Mouse (Mus musculus) liver (tissue): ENCODE results near the gene Ddn.

Experiments used
- DNase-seq: peaks from one replicate; pipeline ENCODE4 v3.0.0-alpha.2; 2020; ENCODE audit warnings: mixed read lengths

The Ddn gene

DNA sequence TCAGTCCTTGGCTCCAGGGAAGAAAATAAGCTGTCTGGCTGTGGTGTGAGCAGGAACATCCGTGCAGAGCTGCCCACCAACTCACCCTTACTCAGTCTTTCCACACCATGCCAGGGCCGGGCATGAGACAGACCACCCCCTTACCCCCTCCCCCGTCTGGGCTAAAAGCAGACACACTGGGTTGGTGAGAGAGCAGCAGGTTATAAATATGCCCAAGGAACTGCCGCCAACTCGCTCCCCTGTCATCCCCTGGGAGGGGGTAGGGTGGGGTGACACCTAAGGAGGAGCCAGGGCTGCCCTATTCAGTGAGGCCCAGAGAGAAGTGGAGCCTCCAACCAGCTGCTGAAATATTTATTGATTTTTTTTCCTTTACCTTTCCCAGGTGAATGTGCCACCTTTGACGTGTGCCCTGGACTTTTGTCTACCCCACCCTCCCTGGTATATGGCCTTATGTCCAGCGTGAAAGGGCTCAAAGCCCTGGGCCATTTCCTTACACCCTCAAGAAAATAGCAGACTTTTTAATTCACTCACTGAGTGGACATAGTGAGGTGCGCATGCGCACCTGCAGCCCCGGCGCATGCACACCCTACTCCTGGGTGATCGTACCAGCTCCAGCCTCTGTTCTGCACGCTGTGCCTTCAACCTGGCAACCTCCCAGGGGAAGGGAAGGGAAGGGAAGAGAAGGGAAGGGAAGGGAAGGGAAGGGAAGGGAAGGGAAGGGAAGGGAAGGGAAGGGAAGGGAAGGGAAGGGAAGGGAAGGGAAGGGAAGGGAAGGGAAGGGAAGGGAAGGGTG lies 12.3 kb downstream of the Ddn start:
- DNase-seq = no peak

DNA sequence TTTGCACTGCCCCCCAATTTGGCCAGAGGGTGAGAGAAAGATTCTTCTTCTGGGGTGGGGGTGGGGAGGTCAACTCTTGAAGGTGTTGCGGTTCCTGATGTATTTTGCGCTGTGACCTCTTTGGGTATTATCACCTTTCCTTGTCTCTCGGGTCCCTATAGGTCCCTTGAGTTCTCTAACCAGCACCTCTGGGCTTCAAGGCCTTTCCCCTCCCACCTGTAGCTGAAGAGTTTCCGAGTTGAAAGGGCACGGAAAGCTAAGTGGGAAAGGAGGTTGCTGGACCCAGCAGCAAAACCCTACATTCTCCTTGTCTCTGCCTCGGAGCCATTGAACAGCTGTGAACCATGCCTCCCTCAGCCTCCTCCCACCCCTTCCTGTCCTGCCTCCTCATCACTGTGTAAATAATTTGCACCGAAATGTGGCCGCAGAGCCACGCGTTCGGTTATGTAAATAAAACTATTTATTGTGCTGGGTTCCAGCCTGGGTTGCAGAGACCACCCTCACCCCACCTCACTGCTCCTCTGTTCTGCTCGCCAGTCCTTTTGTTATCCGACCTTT lies 16.1 kb downstream of the Ddn start:
- DNase-seq = no peak

DNA sequence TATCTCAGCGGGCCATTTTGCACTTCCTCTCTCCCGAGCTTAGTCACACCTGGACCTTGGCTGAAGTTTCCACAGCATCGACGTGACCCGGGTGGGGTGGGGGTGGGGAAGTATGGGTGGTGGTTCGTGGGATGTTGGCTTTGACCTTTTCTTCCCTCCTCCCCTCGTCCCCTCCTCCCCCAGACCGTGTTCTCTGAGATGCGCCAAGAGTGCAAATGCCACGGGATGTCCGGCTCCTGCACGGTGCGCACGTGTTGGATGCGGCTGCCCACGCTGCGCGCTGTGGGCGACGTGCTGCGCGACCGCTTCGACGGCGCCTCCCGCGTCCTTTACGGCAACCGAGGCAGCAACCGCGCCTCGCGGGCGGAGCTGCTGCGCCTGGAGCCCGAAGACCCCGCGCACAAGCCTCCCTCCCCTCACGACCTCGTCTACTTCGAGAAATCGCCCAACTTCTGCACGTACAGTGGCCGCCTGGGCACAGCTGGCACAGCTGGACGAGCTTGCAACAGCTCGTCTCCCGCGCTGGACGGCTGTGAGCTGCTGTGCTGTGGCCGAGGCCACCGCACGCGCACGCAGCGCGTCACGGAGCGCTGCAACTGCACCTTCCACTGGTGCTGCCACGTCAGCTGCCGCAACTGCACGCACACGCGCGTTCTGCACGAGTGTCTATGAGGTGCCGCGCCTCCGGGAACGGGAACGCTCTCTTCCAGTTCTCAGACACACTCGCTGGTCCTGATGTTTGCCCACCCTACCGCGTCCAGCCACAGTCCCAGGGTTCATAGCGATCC lies 16.9 kb downstream of the Ddn start:
- no peak for DNase-seq

- no peak for DNase-seq
Measured at GRCm38 (mm10) chr15:98791771-98792170, 17.5 kb downstream of the Ddn start.

DNA sequence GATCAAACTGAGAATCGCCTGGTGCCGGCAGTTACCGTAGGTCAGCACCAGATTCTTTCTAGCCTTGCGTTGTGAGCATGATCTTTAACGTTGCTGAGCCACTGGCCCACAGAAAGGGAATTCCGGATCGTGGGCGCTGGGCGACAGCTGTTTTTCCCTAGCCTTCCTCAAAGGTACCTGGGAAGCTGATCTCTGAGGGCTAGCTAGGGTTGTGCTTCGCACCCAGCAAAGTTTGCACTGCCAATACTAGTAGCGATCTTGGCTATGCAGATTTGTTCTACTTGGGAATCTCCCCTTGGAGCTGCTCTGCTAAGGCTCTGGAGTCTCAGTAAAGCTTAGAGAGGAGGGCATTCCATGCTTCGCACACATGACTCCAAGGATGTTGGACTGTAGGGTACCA lies 18.1 kb downstream of the Ddn start:
- DNase-seq = no peak

DNA sequence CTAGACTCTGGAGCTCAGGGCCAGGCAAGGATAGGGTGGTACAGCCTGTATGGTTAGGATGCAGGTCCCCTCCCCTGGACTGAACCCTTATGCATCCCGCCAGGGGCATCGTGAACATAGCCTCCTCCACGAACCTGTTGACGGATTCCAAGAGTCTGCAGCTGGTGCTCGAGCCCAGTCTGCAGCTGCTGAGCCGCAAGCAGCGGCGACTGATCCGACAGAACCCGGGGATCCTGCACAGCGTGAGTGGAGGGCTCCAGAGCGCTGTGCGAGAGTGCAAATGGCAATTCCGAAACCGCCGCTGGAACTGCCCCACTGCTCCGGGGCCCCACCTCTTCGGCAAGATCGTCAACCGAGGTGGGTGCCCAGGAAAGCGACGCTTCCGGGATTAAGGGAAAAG lies 18.5 kb downstream of the Ddn start:
- no peak for DNase-seq

DNA sequence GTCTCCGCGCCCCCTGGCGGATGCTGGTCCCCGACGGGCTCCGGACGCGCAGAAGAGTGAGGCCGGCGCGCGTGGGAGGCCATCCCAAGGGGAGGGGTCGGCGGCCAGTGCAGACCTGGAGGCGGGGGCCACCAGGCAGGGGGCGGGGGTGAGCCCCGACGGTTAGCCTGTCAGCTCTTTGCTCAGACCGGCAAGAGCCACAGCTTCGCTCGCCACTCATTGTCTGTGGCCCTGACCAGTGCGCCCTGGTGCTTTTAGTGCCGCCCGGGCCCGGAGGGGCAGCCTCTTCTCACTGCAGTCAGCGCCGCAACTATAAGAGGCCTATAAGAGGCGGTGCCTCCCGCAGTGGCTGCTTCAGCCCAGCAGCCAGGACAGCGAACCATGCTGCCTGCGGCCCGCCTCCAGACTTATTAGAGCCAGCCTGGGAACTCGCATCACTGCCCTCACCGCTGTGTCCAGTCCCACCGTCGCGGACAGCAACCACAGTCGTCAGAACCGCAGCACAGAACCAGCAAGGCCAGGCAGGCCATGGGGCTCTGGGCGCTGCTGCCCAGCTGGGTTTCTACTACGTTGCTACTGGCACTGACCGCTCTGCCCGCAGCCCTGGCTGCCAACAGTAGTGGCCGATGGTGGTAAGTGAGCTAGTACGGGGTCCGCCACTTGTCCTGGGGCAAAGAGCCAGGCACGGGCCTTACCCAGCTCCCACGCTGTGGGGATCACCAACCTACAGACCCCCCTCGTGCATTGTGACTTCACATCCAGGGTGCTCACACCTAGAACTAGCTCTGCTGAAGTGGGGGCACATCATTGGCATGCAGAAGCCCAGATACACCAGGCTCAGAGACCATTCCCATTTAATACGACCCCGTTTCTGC lies 19.4 kb downstream of the Ddn start, which contains the start of gene Wnt1:
TSS of gene Wnt1 (plus strand) at position 197 of the 875 bp plus-strand sequence.
- DNase-seq = peak; percentile 48

- no peak for DNase-seq
Measured at GRCm38 (mm10) chr15:98788972-98789660, 20.2 kb downstream of the Ddn start.

- no peak for DNase-seq
Measured at GRCm38 (mm10) chr15:98787930-98788329, 21.4 kb downstream of the Ddn start.

DNA sequence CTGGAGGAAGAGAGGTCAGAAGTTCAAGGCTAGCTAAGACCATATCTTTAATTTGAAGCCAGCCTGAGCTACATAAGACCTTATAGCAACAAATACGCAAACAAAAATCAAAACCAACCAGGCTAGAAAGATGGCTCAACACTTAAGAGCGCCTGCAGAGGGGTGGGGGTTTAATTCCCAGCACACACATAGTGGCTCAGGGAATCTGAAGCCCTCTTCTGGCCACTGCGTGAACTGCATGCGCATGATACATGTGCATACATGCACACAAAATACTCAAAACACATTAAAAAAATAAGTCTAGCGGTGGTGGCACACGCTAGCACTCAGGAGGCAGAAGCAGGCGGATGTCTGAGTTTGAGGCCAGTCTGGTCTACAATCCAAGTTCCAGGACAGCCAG lies 23.5 kb downstream of the Ddn start:
- DNase-seq = peak; percentile 46

DNA sequence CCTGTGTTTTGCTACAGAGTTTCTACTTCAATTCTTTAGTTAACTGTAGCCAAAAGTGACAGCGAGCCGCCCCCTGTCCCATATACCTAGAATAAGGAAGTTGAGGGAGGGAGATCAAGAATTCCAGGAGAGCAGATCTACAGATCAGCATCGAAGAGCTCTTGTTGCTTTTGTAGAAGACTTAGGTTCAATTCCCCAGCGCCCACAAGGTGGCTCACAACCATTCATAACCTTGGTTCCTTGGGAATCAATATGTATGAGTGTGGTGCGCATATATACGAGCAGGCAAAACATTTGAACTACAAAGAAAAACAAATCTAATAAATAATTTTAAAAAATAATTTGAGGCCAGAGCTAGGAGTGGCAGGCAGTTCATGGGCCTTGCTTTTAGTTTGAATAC lies 28.1 kb downstream of the Ddn start:
- DNase-seq = no peak

- DNase-seq = no peak
Measured at GRCm38 (mm10) chr15:98780573-98780972, 28.7 kb downstream of the Ddn start.

GRCm38 (mm10) chr15:98780075-98780474 lies 29.2 kb downstream of the Ddn start:
- DNase-seq = no peak

GRCm38 (mm10) chr15:98778806-98779205 lies 30.5 kb downstream of the Ddn start:
- no peak for DNase-seq

GRCm38 (mm10) chr15:98778191-98778770 lies 31.0 kb downstream of the Ddn start:
- DNase-seq = no peak

DNA sequence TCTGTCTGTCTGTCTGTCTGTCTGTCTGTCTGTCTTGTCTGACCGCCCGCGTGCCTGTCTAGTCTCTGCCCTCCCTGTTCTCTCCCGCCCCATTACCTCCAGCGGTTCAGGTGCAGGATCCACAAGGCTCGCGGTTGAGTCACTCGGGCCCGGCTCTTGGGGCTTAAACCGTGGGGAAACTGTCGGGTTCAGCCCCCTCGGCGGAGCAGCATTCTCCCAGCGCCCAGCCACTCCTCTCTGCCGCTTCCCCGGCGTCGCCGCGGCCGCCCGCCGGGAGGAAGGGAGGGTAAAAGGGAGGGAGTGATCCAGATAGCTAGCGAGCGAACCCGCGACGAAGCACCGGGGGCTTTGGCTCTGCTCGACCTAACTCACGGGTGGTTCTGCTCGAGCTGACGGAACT lies 31.5 kb downstream of the Ddn start, which contains the start of gene Wnt10b:
TSS of gene Wnt10b (minus strand) at position 389 of the 400 bp plus-strand sequence.
- no peak for DNase-seq

DNA sequence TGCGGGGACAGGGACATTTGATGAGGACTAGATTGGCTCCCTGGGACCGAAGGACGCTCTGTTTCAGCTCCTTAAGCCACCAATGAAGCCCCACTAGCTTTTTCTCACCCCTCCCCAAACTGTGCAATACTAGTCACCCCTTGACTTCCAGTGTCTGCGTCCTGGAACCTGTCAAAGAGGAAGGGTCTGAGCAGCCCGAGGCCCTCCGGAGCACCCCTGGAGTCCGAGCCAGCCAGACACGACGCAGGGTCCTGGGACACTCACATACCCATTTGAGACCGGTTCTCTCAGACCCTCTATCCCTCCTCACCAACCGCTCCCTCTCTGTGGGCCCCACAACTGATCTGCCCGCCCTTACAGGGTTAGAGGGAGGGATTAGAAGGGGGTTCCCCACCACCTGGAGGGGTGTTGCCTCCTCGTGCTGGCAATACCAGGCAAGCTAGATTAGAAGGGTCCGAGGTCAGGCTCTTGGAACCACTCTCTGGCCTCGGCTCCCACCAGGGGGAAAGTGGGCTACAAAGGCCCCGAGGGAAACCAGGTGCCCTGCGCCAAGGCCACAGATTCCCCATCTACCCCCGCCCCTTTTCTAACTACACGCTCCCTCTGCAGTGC lies 32.2 kb downstream of the Ddn start:
- DNase-seq = no peak

DNA sequence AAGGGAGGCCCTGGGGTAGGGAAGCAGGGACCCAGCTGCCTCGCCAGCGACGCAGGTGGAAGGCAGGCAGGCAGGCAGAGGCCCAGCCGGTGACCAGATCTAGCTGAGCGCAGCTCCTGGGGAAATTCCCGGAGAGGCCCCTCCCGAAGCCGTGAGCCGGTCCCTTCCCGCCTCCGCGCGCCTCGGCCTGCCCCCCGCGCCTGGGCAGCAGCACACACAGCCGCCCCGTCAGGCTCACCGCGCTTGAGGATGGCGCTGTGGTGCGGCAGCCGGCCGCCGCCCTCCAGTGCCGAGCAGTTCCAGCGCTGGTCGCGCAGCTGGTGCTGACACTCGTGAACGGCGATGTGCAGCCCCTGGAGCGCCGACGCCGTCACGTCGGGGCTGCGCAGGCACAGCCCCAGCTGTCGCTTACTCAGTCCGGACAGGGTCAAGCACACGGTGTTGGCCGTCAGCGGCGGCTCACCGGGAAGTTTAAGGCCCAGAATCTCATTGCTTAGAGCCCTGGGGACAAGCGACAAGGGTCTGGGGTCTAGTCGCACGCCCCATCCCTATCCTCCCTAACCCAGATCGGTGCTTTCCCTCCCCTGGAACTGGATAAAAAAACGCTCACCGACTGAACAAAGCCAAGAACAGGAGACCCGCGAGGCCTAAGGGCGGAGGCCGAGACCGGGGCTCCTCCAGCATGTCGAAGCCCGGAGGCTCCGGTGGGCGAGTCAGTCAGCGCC lies 32.8 kb downstream of the Ddn start:
- peak; percentile 27 for DNase-seq

DNA sequence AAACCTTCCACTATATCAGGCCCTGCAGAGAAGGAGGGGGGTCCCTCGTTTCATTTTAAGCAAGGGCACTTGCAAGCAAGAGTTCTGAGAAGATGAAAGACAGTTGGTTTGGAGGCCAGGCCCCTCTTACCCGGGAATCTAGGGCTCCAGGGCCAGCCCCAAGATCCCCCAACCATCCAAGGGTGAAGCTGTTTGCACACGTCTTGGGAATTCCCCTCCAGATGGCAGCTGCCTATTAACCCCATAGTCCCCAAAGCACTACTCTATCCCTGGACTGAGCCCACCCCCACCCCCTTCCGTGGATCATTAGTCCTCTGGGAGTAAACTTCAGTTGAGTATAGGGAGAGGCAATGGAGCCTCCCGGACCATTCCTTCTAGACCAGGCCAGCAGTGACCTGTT lies 33.8 kb downstream of the Ddn start:
- no peak for DNase-seq

GRCm38 (mm10) chr15:98774096-98774495 lies 35.2 kb downstream of the Ddn start:
- DNase-seq = no peak
